Mouse (Mus musculus) midbrain, postnatal 0 days (tissue): ENCODE data around the gene Ndrg4. TPM values are rescaled to one million over a fixed set of nuclear protein-coding genes. Genes with fewer than 3 reads are reported as not detected.
A peak's percentile ranks its signal among the peaks of the same experiment; 100 is the strongest.

Experiments used
- ATAC-seq: fragments of 200-750 bp; cut with Nextera tagmentation; 2 replicates; pipeline ENCODE4 v1.8.0; 2017; ENCODE audit warnings: moderate number of reproducible peaks, mild to moderate bottlenecking, moderate TSS enrichment, moderate library complexity; ENCODE audit not compliant: low FRiP score
- DNase-seq: peaks from one replicate; pipeline ENCODE4 v3.0.0-alpha.2; 2015; ENCODE audit warnings: low spot score
- H3K27ac ChIP-seq: fragments of 300-500 bp; sonication (generic); 2 replicates; pipeline ENCODE4 v1.5.1; 2014; ENCODE audit warnings: low read depth, mild to moderate bottlenecking, low read length, mixed read lengths
- H3K27me3 ChIP-seq: fragments of 300-500 bp; sonication (generic); 2 replicates; pipeline ENCODE4 v1.6.1; 2014; ENCODE audit warnings: low read length, control low read depth, mixed read lengths; ENCODE audit not compliant: insufficient read depth
- H3K36me3 ChIP-seq: fragments of 300-500 bp; sonication (generic); 2 replicates; pipeline ENCODE4 v1.6.1; 2014; ENCODE audit warnings: low read length, control low read depth, mixed read lengths; ENCODE audit not compliant: insufficient read depth
- H3K4me1 ChIP-seq: fragments of 300-500 bp; sonication (generic); 2 replicates; pipeline ENCODE4 v1.6.1; 2014; ENCODE audit warnings: mild to moderate bottlenecking, control low read depth, antibody characterized with exemption, low read length, mixed read lengths; ENCODE audit not compliant: insufficient read depth
- H3K4me2 ChIP-seq: fragments of 300-500 bp; sonication (generic); 2 replicates; pipeline ENCODE4 v1.6.1; 2014; ENCODE audit warnings: low read depth, mild to moderate bottlenecking, low read length, mixed read lengths; ENCODE audit not compliant: poor library complexity, severe bottlenecking
- H3K4me3 ChIP-seq: fragments of 300-500 bp; sonication (generic); 2 replicates; pipeline ENCODE4 v1.5.1; 2014; ENCODE audit warnings: low read depth, mild to moderate bottlenecking, low read length, moderate library complexity
- H3K9ac ChIP-seq: fragments of 300-500 bp; sonication (generic); replicated peaks from 2 replicates; pipeline ENCODE4 v1.6.1; 2014; ENCODE audit warnings: mild to moderate bottlenecking, low read length, moderate library complexity, mixed read lengths; ENCODE audit not compliant: poor library complexity, severe bottlenecking
- H3K9me3 ChIP-seq: fragments of 300-500 bp; sonication (generic); 2 replicates; pipeline ENCODE4 v1.6.1; 2016; ENCODE audit warnings: low read length, control low read depth
- CTCF ChIP-seq: IDR thresholded peaks from 2 replicates; pipeline ENCODE4 v1.5.1; 2016; ENCODE audit warnings: antibody characterized with exemption, mild to moderate bottlenecking
- WGBS: fragments of 180-500 bp; shearing (Covaris S2); extraction: QIAGEN DNeasy Blood & Tissue Kit; methylation state at CpG from one replicate; pipeline ENCODE4 v1.1.7; 2014; 5-methylcytosine and 5-hydroxymethylcytosine counted together
- polyA plus RNA-seq: library from polyadenylated mRNA; unstranded; fragments of >200 nt; fragmentation: Nextera tagmentation; extraction: Ambion mirVana; gene quantifications from 2 replicates; pipeline ENCODE4 v1.2.1, GENCODE M21; 2015
- total RNA-seq: library from RNA; depleted of rRNA; stranded (reverse); fragments of >200 nt; gene quantifications from 2 replicates; pipeline ENCODE4 v1.2.3, GENCODE M21; 2014

Gene Ndrg4
- total and polyA plus RNA-seq, 2 experiments from 2014 or later: 641 to 937 TPM

GRCm38 (mm10) chr8:95702480-95703446, 26.0 kb downstream of the Ndrg4 start:
- H3K4me3 ChIP-seq: peak overlapping the region; percentile 77
- TF ChIP-seq CTCF: peak; percentile 24; the same call in 1 of the 2 replicates
- ATAC-seq (peak; percentile 92), DNase-seq (peak; percentile 97)
- H3K36me3 ChIP-seq: peaks cover 18% of the 10 kb centered on the region
- peak overlapping the region; percentile 90 for H3K27ac ChIP-seq
- peak overlapping the region; percentile 64 for H3K4me2 ChIP-seq
- no peaks in the 10 kb centered on the region for H3K9me3 ChIP-seq
- H3K4me1 ChIP-seq: peaks cover 28% of the 10 kb centered on the region
- H3K27me3 ChIP-seq: no peaks in the 10 kb centered on the region
- WGBS: 2% methylated on average over 34 of the region's 34 CpGs
- H3K9ac ChIP-seq: peak overlapping the region; percentile 92

- peak; percentile 8; the same call in 1 of the 2 replicates for TF ChIP-seq CTCF
- H3K4me1 ChIP-seq: peaks cover 28% of the 10 kb centered on the region
- H3K36me3 ChIP-seq: peaks cover 26% of the 10 kb centered on the region
- H3K27ac ChIP-seq: peak overlapping the region; percentile 90
- no peaks in the 10 kb centered on the region for H3K9me3 ChIP-seq
- ATAC-seq (peak; percentile 52), DNase-seq (peak; percentile 92)
- under 1% methylated on average over 15 of the region's 15 CpGs for WGBS
- peak overlapping the region; percentile 64 for H3K4me2 ChIP-seq
- H3K27me3 ChIP-seq: no peaks in the 10 kb centered on the region
- H3K4me3 ChIP-seq: peak overlapping the region; percentile 77
- H3K9ac ChIP-seq: peak overlapping the region; percentile 92
Measured at GRCm38 (mm10) chr8:95703461-95704260, 26.9 kb downstream of the Ndrg4 start.

GRCm38 (mm10) chr8:95704538-95704937, 27.8 kb downstream of the Ndrg4 start:
- DNase-seq: no peak
- Histone ChIP-seq H3K4me2 (peak overlapping the region; percentile 64), H3K9me3 (no peaks in the 10 kb centered on the region), H3K9ac (peak overlapping the region; percentile 92), H3K27ac (peak overlapping the region; percentile 90; the same call in 1 of the 2 replicates), H3K4me1 (peaks cover 27% of the 10 kb centered on the region), H3K4me3 (peak overlapping the region; percentile 77), H3K27me3 (no peaks in the 10 kb centered on the region), H3K36me3 (peaks cover 35% of the 10 kb centered on the region)
- 96% methylated on average over 3 of the region's 3 CpGs for WGBS
- TF ChIP-seq CTCF: no peak
- ATAC-seq: no peak

- DNase-seq (no peak), ATAC-seq (no peak)
- H3K9ac ChIP-seq: no peak overlapping the region
- H3K4me1 ChIP-seq: peaks cover 5% of the 10 kb centered on the region; the same call in 1 of the 2 replicates
- H3K4me3 ChIP-seq: no peak overlapping the region
- no peak overlapping the region for H3K4me2 ChIP-seq
- H3K27me3 ChIP-seq: no peaks in the 10 kb centered on the region
- peaks cover 74% of the 10 kb centered on the region for H3K36me3 ChIP-seq
- H3K9me3 ChIP-seq: no peaks in the 10 kb centered on the region
- no peak for TF ChIP-seq CTCF
- WGBS: 80% methylated on average over 7 of the region's 7 CpGs
- no peak overlapping the region for H3K27ac ChIP-seq
Measured at GRCm38 (mm10) chr8:95709579-95709978, 32.8 kb downstream of the Ndrg4 start.

DNA sequence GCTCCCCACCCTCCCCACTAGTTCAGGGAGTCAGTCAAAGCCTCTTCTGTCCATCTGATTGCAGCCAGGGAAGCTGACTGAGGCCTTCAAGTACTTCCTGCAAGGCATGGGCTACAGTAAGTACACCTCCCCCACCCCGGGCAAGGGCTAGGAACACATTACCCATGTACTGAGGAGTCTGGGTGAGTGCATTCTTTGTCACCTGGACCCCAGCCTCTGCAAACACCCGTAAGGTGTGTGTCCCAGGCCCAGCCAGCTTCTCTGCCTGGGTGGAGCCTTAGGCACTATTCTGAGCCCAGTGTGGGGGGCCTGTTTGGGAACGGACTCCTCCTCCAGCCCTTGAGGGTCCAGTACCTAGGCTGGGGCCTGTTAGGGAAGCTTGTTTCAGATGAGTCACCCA, 34.2 kb downstream of the Ndrg4 start:
- H3K4me1 ChIP-seq: no peaks in the 10 kb centered on the region
- TF ChIP-seq CTCF: no peak
- no peak overlapping the region for H3K4me3 ChIP-seq
- peaks cover 73% of the 10 kb centered on the region for H3K36me3 ChIP-seq
- H3K27ac ChIP-seq: no peak overlapping the region
- H3K9me3 ChIP-seq: no peaks in the 10 kb centered on the region
- no peaks in the 10 kb centered on the region for H3K27me3 ChIP-seq
- no peak for DNase-seq
- no peak for ATAC-seq
- H3K4me2 ChIP-seq: no peak overlapping the region
- WGBS: 87% methylated on average over 3 of the region's 3 CpGs
- H3K9ac ChIP-seq: no peak overlapping the region
